Mouse (Mus musculus): ENCODE data around the gene Ak3. TPM values are rescaled to one million over a fixed set of nuclear protein-coding genes. Genes with fewer than 3 reads are reported as not detected.
A peak's percentile ranks its signal among the peaks of the same experiment; 100 is the strongest.

The Ak3 gene
- 10 to 100 TPM; 73.8 to 77.5 TPM for total RNA-seq (2021)

DNA sequence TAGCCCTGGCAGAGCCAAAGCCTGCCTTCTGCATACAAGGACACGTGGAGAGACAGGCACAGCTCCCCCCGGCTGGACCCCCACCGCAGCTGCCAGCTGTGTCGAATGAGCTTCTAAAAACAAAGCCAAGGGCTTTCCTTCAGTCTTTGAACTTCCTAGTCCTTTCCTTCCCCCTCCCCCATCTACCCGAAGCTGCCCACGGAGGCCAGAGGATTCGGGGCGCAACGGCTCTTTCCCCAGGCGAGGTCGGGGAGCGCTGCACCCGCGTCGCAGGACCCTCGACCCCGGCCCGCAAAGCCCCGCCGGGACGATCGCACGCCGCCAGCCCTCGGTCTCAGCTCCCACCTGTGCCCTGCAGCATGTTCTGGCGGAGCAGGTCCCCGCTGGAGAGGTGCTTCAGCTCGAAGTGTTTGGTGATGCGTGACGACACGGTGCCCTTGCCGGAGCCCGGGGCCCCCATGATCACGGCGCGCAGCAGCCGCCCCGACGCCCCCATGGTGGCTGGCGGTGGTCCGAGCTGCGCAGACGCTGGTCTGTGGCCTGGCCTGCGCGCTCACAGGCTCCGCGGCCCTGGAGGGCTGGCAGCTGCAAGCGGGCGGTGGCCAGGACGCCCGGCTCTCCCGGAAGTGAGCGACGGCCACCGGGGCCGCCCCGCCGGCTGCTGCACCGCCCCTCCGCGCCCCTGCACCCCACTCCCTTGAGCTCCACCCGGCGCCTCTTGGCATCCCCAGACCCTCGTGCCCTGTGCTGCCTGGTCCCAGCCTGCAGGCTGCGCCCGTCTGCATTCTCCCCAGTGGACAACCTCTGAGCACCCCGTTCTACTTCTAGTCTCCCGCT lies at the start of gene Ak3:
Ak3 (minus strand) TSS at position 628 of the 837 bp plus-strand sequence.
- DNase-seq: peak; percentile 82

DNA sequence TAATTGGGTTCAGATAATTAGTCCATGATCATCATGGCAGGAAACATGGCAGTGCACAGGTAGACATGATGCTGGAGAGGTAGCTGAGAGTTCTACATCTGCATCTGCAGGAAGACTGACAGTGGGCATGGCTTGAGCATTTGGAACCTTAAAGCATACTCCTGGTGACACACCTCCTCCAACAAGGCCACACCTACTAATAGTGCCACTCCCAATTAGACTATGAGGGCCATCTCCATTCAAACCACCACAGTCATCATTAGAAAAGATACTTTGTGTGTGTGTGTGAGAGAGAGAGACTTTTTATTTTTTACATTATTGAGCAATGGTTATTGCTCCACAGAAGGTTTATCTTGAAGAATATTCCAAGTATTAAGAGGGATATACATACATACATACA lies 44.4 kb upstream of the Ak3 start:
- no peak for DNase-seq

DNA sequence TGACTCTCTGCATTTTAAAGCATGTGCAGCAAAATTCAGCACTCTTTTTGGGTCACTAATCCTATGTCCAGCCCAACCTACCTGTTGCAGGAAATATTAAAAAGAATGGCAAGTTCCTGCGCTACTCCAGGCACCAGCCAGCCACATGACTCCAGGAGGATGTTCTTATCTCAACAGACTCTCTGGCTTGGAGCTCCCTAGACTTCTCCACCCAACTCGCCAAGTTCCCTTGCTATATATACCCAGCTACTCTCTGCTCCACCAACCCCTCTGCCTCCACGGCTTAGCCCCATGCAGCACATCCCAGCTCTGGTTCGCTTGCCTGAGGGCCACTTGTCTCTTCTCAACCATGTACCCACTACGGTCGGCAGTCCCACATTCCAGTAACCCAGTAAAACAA lies 40.9 kb upstream of the Ak3 start:
- no peak for DNase-seq

DNA sequence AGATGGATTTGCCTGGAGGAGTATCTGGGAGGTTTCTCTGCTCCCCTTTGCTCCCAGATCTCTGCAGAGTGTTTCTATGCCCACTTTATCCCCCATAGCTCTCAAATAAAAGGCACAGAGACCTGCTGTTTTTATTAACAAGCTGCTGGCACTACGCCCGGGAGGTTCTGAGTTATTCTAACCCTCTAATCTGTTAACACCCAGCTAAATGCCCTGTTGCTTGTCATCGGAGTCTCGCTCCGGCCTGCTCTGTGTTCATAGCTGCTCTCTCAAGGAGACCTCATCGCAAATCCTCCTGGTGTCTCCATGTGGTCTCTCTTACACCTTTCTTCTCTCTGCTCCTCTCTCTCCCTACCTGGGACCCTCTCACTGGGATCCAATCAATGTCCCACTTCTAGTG lies 27.0 kb upstream of the Ak3 start:
- DNase-seq: peak; percentile 80

DNA sequence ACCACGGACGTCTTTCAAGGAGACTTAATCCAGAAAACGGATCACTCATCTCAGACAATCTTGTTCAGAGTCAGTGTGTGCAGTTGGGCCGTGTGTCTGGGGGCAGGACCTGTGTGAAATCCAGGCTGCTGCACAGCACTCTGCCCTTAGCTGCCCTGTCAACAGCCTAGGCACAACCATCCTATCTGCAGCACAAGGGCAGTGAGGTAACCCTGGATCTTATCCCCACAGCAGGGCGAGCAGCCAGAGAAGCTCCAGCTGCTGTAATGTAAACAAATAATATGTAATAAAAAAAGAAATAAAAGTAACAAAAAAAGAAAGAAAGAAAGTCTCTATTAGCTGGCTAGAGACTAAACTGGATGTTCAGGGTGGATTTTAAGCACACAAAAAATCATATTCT lies 21.4 kb upstream of the Ak3 start:
- DNase-seq: no peak

DNA sequence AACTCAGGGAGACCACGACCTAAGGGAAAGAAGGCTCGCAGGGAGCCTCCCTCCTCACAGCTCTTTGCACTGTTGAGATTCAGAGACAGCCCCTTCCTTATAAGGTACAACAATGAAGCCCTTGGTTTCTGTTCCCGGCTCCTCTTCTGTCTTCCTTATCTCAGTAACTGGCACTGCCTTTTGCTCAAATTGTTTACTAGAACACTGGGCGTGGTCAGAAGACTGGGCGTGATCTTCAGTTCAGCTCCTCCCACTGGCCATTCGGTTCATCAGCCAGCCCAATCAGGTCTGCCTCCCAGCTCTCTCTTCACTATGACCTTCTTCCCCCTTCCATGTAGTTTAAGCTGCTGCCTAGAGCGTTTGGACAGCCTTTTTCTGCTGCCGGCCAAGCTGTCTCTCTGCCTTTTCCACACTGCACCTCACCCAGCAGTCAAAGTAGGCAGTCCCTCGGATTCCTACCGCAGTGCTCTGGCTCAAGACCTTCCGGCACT lies 19.3 kb upstream of the Ak3 start:
- DNase-seq: peak; percentile 76

DNA sequence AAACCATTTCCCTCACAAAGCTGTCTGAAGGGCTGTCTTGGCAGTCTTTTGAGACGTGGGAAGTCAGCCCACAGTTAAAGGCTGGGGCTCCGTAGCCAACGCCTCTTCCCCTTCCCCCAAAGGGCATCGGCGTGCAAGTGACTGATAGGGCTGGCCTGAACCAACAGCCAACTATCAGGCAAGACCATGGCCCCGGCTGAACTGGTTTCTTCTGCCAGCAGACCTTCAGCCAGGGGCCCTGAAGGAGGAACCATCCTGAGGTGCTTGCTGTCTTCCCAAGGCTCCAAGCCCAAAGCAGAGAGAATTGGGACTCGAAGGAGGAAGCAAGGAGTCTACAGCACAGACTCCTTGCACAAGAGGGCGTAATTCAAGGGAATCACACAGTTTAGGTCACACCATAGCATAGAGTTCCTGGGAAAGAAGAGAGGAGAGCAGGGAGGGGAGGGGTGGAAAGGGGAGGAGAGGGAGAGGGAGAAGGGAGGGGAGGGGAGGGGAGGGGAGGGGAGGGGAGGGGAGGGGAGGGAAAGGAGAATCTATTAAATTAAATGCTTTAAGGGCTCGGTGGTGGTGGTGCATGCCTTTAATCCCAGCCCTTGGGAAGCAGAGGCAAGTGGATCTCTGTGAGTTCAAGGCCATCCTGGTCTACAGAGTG lies 16.8 kb upstream of the Ak3 start:
- DNase-seq: peak; percentile 43

DNA sequence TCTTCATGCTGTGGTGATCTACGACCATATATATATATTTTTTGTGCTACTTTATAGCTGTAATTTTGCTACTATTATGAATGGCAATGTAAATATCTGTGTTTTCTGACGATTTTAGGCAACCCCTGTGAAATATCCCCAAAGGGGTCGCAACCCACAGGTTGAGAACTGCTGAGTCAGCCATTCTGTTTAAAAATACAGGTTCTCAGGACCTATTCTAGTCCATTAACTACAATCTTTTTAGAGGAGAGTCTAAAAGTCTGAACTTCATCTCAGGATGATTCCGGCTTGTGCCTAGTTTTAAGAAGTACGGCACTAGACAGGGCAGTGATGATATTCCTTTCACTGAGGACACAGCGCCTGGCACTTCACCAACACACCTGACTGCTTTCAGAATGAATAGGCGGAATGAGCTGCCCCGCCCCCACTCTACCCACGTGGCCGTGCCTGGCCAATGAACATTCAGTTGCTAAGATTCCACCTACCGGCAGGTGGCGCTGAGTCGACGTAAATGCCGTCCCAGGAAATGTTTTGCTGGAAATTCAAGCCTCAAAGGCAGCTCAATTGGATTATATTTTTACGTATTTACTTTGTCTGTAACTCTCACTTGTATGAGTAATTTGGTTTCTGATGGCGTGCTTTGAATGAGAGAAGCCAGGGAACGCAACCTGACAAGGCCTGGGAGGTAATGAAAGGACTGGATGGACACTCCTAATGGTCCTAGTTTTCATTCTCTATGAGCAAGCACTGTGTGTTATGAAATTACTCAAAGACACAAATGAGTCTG lies 16.0 kb upstream of the Ak3 start:
- peak; percentile 96 for DNase-seq

DNA sequence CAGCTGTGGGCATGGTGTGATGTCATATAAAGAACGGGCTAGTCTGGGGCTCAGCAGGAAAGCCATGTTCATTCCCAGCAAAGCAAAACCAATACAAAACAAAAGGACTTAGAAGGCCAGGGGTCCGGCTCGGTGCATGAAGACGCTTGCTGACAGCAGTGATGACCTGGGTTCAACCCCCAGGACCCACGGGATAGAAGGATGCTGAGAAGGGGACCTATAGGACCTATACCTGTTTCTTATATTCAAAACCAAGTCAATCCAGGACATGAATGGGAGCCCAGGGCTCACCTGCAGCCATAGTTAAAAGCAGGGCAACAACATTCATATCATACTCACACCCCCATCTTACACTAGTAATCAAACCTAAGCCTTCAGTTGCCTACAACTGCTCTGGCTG lies 15.2 kb upstream of the Ak3 start:
- DNase-seq: no peak

DNA sequence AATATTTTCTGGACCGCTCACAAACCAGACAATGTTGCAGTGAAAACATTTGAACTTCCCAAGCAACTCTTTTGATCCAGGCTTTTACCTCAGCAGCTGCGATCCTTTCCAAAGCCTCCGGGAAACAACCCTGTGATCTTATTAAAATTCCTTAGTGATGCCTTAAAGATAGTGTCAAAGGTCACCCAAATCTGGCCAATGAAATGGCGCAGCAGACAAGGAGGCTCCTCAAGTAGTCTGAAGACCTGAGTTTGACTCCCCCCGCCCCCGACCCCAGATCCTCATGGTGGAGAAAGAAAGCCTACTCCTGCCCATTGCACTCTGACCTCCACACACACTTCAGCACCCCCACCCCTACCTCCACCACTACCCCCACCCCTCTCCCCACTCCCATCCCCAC lies 12.5 kb upstream of the Ak3 start:
- no peak for DNase-seq

DNA sequence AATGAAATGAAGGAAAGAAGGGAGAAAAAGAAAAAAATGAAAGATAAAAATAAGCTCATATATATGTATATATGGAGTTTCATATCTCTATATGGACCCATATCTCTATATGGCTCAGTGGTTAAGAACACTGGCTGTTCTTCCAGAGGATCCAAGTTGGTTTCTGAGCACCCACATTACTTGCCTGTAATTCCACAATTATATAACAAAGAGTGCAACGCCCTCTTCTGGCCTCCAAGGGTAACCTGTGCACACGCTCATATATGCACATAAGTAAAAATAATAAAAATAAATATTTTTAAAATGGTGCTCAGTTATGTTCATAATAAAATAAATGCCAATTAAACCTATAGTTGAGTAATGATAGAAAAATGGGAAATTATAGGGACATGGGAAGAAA lies 11.9 kb upstream of the Ak3 start:
- no peak for DNase-seq

DNA sequence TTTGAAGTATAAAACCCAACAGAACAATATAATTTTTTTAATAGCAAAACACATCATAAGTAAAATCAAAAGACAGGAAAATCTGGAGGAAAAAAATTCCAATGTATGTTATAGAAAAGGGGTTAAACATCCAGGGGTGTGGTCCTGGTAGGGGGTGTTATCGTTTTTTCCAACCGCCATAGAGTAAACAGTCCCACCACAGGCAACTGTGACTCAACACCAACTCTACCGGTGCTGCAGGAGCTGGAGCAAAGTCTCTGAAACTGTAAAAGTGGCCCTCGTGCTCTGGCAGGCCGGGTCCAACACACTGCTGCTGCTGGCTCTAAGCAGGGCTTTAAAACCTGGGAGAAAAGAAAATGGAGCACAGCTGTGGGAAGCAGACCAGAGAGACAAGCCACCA lies 11.0 kb upstream of the Ak3 start:
- DNase-seq: no peak

DNA sequence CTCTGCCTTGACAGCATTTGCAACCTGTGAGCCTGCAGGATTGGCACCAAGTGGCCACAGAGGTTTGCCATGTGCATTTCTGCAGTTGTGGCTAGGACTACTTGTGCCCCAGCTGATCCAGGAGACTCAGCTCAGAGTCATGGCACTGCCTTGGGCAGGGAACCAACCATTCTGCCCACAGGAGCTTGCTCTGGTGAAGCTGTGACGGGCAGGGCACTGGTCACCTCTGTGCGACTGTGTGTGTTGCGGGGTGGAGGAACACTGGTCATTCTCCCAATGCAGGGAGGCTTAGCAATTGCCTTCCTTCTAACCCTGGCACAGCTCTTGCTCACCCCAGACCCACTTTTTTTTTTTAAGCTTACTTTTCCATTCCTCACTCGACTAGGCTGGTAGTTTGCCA lies 7.7 kb upstream of the Ak3 start:
- no peak for DNase-seq

DNA sequence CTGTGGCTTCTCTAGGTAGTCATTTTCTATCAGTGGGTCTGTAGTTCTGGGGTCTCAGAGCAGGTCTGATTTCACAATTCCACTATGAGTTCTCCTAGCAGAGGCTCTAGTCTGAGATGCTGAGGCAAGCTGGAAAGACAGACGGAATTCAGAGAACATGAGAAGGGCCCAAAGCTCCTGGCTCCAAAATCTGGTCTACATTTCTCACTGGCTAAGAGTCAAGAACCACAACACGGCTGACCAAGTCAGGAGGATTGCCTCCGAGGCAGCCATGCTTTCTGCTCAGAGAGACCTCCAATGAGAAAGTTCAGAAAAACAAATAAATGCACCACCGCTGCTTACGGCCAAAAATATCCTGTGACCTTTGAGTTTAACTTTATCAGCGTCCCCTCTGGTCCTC lies 6.8 kb upstream of the Ak3 start:
- no peak for DNase-seq

DNA sequence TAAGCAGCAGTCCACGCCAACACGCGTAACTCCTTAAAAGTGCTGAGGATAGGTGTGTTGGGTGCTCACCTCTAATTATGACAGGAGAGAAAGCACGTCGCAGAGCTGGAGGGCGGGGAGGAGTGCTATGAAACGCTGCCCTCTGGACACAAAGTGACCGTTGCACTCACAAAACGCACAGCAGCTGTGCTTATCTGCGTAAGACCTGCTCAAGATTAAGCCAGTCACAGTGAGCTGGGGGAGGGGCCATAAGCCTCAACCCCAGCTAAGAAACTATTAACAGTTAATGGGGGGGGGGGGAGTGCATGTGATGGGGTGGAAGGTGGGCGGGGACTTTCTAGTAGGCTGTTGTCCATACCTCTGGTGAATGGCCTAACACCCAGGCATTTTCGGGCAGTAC lies 5.0 kb upstream of the Ak3 start:
- DNase-seq: no peak

DNA sequence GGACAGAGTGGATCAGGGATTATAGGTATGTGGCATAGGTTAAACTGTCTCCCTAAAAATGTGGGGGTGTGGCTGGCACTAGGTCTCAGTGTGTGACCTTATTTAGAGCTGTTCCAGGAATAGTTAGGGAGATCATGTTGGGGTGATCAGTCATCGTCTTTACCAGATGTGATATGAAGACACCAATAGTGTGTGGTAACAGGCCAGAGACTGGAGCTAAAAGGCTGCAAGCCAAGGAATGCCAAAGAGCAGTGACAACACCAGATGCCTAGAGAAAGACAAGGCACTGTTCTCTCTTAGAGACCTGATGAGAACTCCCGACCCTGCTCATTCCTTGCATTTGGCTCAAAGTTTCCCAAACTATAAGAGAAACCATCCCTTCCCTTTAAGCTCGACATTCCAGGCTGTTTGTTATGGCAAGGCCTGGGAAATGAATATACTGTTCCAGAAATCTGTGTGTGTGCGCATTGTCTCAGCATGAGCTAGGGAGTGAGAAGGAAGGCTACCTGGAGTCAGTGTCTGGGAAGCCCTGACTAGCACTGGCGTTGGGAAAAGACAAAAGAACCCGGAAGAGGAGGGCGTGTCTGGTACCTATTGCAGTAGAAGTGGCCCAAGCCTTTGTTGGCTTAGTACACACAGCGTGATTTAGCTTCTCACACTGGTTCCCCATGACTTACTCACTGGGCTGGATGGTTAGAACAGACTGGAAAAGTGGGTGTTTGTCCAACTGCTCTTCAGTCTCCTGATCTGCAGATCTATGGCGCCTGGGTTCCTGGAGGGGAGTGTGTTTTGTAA lies 2.6 kb upstream of the Ak3 start:
- DNase-seq: no peak

DNA sequence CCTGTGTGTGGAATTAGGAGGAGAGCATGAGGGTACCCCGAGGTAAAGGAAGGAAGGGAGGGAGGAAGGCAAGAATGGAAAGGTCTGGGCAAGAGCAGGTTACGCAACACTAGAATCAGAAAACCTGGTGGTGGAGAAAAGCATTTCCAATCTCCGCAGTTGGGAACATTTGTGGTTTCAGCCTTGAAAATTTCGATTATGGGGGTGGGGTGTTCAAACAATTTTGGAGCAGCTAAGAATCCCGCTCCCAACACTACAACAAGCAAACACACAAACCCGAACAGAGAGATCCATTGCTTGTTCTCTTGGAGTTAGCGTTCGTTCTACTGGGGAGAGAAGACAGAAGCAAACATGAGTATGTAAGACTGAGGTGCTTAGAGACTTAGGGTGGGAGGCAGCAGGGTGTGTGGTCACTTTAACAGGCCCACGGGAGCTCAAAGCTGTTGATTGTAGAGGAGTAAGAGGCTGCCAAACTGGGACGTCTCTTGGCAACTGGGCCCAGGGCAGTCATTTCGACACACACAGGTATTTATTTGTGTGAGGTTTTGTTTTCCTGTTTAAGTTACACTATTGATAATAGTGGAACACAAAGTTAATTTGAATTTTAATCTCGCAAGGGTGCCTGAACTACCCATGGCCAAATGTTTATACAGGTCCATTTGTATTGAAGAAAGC lies 1.8 kb upstream of the Ak3 start:
- DNase-seq: no peak

DNA sequence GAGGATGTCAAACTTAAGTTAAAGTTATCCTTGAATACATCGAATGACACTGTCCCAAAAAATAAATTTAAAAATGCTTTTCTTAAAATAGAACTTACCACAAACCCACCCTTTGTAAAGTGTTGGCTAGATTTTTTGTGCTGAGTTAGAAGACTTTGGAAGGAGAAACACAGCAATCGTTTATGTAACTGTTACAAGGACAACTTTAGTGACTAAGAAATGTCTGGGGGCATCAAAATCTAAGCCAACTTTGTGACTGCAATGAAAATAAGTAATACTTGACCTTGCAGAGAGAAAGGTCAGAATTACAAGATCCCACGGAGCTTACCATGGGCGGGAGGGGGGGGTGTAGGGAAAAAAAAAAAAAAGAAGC lies 814 bp downstream of the Ak3 start:
- DNase-seq: no peak

DNA sequence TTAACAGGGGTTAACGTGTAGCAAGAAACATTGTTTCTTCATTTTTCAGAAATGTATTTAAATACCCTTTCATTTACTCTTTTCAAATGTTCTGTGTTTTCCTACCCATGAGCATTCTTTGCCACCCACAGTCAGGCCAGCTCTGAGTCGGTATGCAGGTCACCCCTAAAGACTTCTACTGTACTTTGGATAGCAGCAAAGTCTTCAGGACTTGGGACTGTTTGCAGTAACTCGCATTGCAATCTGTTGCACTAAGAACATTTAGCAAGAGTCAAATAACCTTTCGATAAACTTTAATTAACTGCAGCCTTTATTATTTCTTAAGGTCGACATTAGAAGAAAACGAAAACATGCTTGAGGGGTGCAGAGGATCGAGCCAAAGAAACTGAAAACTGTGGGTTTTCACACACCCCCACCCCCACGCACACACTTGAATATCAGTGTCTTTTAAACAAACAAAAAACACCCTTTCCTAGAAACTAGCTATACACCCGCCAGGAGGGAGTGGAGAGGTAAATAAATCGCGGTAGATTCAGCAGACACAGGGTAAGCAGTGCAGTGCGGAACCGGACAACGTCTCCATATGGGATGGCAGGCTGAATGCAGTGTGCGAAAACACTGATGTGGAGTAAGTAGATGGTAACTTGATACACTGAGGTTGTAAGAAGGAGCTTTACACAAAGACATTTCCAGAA lies 1.7 kb downstream of the Ak3 start:
- no peak for DNase-seq

DNA sequence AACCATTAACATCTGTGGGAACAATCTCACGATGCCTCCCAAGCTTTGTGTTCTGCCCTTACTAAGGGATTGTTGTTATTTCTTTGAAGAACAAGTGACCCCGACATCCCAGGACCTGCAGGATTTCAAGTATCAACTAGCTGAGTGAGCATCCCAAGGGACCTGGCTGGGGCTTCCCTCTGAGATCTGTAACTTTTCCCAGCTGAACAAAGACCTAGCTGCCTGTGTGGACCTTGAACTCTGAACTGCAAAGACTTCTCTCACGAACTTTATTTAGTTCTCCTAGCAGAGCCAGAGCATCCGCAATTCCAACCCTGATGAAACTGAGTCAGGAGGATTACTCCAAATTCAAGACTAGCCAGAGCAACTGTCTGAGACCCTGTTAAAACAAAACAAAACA lies 2.4 kb downstream of the Ak3 start:
- DNase-seq: no peak

DNA sequence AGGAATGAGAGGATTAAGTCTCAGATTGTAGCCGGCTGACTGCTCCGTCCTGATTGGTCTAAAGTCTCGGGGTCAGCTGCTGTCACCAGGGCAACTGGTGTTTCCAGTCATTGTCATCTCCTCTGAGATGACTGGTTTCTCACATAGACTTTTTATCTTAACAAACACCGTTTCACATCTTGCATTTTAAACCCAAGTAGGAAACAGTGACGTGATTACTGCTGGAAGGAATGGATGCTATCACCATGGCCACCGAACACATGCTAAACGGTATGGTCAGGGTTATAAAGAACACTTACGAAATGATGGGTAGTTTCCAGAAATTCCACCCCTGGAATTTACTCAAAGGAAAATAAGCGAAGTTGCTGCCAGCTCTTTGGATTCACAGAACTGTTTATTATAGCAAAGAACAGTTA lies 3.4 kb downstream of the Ak3 start:
- DNase-seq: no peak
